8 mouse cellular contexts compared by ENCODE assay signal in genomic region chr15:81744992-81745600, GRCm38 (mm10). TPM values are rescaled to one million over a fixed set of nuclear protein-coding genes. Genes with fewer than 3 reads are reported as not detected.
A peak's percentile ranks its signal among the peaks of the same experiment; 100 is the strongest.
DNase-seq lines count a peak whose midpoint lies in the region.

Gene Zc3h7b (plus strand): TSS chr15:81745057.
Gene Rangap1 (minus strand): TSS chr15:81745530.

- peaks cover 2% of the 10 kb centered on the region for H3K36me3 ChIP-seq in megakaryocyte, embryonic 14.5 days (replicated peaks; ENCODE audit: low read length)

- H3K27me3 ChIP-seq in megakaryocyte, embryonic 14.5 days (replicated peaks), result no peaks in the 10 kb centered on the region

- H3K4me1 ChIP-seq in megakaryocyte, embryonic 14.5 days, result peaks cover 30% of the 10 kb centered on the region

- peak; percentile 91 for DNase-seq in adrenal gland, adult 2 months
- peak; percentile 83 for DNase-seq in embryo, embryonic 10.5 days (ENCODE audit: low spot score)
- DNase-seq in gastrocnemius, postnatal 14 days, result peak; percentile 82
- DNase-seq in induced T-regulatory cell, adult 2 months (ENCODE audit: low read depth), result peak; percentile 77
- DNase-seq in left cerebral cortex, postnatal 10 days (ENCODE audit: extremely low spot score in 1 of 2, low spot score in 2 of 2), result peak; percentile 64 to 89
- peak; percentile 76 for DNase-seq in right cerebral cortex, postnatal 14 days
- peak; percentile 77 to 81 for DNase-seq in urinary bladder, postnatal 4 days (ENCODE audit: low spot score in 2 of 2)

- intact Hi-C loops in gastrocnemius, postnatal 14 days (cut with DNase I; ENCODE audit: low total_unique reads), result no loop called here
- intact Hi-C loops in left cerebral cortex, postnatal 10 days (cut with DNase I), result loop anchor here (5.0 kb wide), 1 partner anchor 67 kb away; no protein-coding TSS in a partner anchor

- H3K4me3 ChIP-seq in megakaryocyte, embryonic 14.5 days (replicated peaks), result peak within 1 kb of the TSS; percentile 95

- no peaks in the 10 kb centered on the region for H3K9me3 ChIP-seq in megakaryocyte, embryonic 14.5 days

RNA-seq across cellular contexts. Expression of gene Zc3h7b, which starts in this region (rescaled TPM):
- total RNA-seq in adrenal gland, adult 2 months (2021), result 10 to 100 TPM; 62.9 to 87.9 TPM
- 54.0 and 60.6 TPM in 2 replicates for polyA plus RNA-seq in adrenal gland, adult 2 months (2012; rRNA removed)
- total RNA-seq in gastrocnemius, postnatal 14 days (2021), result 10 to 100 TPM; 30.8 to 37.9 TPM
- total RNA-seq in left cerebral cortex, postnatal 10 days (2021), result 100 to 1,000 TPM; 192 to 212 TPM
- polyA plus RNA-seq in megakaryocyte, embryonic 14.5 days (2012; ENCODE audit: insufficient read depth, low replicate concordance), result 15.0 and 23.1 TPM in 2 replicates

RNA-seq across cellular contexts. Expression of gene Rangap1, which starts in this region (rescaled TPM):
- 10 to 100 TPM; 57.1 to 73.0 TPM for total RNA-seq in adrenal gland, adult 2 months (2021)
- 20.8 and 24.9 TPM in 2 replicates for polyA plus RNA-seq in adrenal gland, adult 2 months (2012; rRNA removed)
- total RNA-seq in gastrocnemius, postnatal 14 days (2021), result 10 to 100 TPM; 24.8 to 27.8 TPM
- total RNA-seq in left cerebral cortex, postnatal 10 days (2021), result 100 to 1,000 TPM; 200 to 211 TPM
- 150 and 284 TPM in 2 replicates for polyA plus RNA-seq in megakaryocyte, embryonic 14.5 days (2012; ENCODE audit: insufficient read depth, low replicate concordance)

Comparison
In these comparisons a context has a peak if more than half of its experiments do, and no peak if none do; other contexts are left out.
1. Peak in every context shown above with its lines: DNase-seq and H3K4me3 ChIP-seq.